Mouse (Mus musculus): Measurements from ENCODE around the gene Med13l.
A peak's percentile ranks its signal among the peaks of the same experiment; 100 is the strongest.

Gene Med13l

GRCm38 (mm10) chr5:118737548-118737947, 177.1 kb downstream of the Med13l start:
- peak; percentile 80 to 86 for DNase-seq

GRCm38 (mm10) chr5:118743067-118743466, 182.6 kb downstream of the Med13l start:
- DNase-seq = no peak

DNA sequence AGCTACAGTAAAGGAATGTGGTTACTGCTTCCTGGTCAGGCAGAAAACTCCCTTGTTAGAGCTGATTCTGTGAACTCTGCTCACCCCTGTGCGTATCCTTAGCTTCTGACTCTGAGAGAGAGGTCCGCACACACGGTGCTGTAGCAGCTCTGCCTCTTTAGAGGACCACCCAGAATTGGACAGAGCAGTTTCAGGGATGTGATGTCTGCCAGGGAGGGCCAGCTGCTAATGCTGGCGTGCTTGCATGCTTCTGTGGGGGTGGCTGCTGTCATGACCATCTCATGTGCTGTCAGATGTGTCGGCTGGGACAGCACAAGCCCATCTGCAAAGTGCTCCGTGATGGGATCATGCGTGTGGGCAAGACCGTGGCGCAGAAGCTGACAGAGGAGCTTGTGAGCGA, 186.5 kb downstream of the Med13l start:
- DNase-seq = no peak

GRCm38 (mm10) chr5:118751446-118752179, 191.1 kb downstream of the Med13l start:
- peak in 1 of 2 experiments; percentile 47 for DNase-seq

DNA sequence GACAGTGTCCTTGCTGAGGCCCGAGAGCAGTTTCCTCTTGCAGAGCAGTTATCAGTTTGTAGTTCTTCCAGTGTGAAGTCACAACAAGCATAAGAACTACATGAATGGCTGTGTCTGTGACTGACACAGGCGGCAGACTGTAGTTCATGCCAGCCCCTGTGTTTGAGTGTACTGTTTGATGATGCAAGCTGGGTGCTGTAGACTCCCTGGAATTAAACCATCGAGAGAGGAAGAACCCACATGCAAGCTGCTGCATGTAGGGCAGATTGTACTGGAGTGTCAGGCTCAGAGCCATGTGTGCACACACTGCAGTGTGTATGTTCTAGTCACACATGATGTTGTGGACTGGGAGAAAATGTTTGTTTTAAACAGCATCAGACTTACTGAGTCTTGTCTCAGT, 192.4 kb downstream of the Med13l start:
- DNase-seq = no peak

DNA sequence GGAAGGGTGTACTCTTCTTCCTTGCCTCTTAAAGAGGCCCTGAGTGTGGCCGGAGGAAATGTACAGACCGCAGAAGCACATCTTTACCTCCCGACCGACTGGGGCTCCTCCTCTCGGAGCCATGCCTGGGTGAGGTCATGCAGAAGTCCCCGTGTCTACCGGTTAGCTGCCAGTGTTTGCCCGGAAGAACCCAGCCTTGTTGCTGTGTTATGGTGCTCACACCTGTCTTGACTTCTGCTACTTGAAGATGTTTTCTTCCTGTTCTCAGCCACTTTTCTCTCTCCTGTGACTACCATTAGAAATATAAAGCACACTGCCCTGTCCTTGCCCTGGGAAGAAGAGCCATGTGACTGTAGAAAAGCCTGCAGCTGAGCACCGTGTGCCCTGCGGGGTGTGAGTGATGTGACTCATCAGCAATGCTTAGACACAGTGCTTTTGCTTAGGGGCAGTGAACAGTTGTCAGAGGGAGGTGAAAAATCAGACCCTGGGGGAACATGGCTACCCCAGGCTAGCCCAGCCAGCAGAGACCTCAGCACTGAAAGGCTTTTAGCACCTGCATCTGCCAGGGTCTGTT, 193.1 kb downstream of the Med13l start:
- DNase-seq = peak; percentile 40 to 47

GRCm38 (mm10) chr5:118754191-118754759, 193.8 kb downstream of the Med13l start:
- DNase-seq = peak; percentile 49 to 57

DNA sequence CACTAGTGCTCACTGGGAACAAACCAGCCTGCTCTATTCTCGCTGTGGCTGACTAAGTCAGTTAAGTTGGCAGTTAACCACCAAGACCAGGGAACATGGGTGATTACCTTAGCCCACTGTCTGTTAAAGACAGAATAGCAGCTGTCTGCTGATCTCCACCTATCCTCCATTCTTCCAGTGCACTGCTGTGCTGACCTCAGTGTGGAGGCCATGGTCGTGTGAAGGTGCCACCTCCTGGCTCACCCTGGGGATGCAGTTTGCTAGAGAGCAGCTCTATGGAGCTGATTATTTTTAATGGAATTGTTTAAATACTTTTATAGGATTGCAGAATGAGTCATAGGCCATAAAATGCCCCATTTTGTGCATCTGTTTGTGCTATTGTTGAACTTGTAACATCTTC, 195.6 kb downstream of the Med13l start:
- peak; percentile 54 to 56 for DNase-seq

- no peak for DNase-seq
Measured at GRCm38 (mm10) chr5:118757396-118758301, 197.2 kb downstream of the Med13l start.

DNA sequence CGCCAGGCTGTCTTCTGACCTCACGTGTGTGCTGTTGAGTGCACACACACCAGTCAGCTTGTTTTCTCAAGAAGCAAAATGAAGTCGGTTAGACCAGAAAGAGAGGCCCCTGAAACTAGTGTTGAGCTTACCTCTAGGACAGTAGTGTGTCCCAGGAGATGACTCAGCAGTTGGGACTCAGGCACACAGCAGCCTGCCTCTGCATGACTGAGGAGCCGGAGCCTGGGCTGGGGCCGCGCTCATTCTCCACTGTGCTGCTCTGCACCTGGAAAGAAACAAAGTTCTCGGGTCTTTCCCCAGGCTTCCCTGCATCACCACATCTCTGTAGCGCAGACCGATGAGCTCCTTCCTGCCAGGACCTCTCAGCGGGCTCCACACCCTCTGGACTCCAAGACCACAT, 200.5 kb downstream of the Med13l start:
- DNase-seq = no peak

DNA sequence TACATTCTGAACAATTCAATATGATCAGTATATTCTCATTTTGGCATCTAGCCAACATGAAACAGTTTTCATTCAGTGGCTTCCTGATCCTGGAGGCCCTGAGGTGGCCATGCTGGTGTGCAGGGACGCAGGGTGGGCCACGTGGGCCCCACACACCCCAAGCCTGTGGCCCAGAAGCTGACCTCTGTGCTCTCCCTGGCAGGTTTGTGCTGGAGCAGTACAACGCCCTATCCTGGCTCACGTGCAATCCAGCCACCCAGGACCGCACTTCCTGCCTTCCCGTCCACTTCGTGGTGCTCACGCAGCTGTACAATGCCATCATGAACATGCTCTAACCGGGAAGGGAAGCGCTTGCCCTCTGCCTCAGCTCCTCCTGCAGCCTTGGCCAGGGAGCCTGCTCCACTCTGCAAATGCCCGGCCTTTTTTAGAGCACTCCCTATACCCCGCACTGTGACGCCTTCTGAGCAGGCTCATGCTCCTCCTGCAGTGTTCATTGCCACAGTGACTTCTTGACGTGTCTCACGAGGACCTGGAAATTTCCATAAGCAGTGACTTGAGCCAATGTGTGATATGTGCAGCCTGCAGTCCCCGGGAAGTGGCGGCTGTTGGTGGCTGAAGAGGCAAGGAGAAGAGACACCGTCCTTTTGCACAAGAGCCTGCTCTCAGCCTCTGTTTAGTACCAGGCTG, 202.2 kb downstream of the Med13l start:
- no peak for DNase-seq

DNA sequence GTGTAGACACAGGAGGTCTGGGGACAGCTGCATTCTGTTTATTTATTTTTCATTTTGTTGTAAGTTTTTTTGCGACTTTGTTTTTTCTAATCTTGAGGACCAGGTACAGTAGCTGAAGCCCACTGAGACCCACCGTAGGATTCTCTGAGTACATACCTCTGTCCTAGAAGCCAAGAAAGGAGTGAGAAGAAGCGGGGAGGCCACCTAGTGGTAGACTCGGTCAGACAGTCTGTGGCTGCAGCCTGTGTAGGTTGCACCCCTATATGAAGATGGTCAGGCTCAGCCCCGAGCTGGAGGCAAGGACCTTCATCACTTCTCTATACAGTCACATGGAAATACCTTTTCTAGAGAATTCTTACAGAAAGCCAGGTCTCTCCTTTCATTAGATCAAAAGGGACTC, 202.9 kb downstream of the Med13l start:
- peak; percentile 58 to 68 for DNase-seq

DNA sequence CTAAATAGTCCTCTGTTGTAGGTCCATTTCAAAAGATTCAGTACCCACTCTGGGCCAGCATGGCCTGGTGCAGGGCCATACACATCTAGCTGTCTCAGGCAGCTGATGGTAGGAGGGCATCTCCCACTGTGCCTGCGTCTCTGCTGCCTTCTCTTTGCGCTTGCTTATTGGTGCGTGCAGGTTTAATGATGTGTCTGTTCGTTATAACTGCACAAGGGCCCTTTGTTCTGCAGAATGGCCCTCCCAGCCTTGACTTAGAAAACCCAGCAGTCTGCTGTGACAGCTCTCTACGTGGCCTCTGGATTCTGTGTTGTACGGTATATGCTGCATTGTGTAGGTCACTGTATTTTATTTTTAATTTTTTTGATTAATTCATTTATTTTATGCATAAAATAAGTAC, 208.7 kb downstream of the Med13l start:
- no peak for DNase-seq

- peak; percentile 66 to 72 for DNase-seq
Measured at GRCm38 (mm10) chr5:118773866-118774265, 213.4 kb downstream of the Med13l start.

GRCm38 (mm10) chr5:118776396-118776795, 215.9 kb downstream of the Med13l start:
- DNase-seq = no peak

DNA sequence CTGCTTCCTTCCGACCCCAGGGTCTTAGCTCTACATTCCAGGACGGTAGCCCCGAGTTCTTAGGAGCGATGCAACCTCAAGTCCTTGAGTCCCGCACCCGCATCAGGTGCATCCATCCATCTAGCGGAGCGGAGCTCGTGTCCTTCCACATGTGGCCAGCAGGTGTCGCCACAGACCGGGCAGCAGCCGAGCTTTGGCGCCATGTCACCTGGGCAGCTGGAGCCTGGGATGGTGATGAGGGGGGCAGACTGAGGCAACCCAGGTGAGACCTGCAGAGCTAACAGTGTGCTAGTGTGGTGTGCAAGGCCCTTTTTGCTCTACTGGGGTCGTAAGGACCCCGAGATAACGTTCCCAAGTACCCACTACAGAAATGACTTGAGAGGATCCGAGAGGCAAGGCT, 221.1 kb downstream of the Med13l start:
- peak; percentile 88 to 91 for DNase-seq

GRCm38 (mm10) chr5:118782139-118782538, 221.7 kb downstream of the Med13l start:
- DNase-seq = no peak

- no peak for DNase-seq
Measured at GRCm38 (mm10) chr5:118789226-118789625, 228.7 kb downstream of the Med13l start.

- no peak for DNase-seq
Measured at GRCm38 (mm10) chr5:118789776-118790175, 229.3 kb downstream of the Med13l start.

GRCm38 (mm10) chr5:118797811-118798210, 237.3 kb downstream of the Med13l start:
- no peak for DNase-seq

- DNase-seq = no peak
Measured at GRCm38 (mm10) chr5:118801592-118801991, 241.1 kb downstream of the Med13l start.

DNA sequence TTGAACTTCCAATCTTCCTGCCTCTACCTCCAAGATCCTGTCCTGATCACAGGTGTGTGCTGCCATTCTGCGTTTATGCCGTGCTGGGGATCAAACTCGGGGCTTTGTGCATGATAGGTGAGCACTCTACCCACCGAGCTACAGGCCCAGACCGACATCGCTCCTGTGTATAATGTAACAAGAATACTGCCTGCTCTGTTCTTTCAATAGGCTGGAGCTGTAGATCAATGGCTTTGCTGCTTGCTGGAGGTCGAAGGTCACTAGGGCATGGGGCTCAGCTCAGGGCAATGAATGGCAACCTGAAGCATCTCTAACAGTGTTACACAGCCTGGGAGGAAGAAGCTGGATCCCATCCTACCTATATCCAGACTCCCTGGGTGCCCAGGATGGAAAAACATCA, 241.6 kb downstream of the Med13l start:
- no peak for DNase-seq

GRCm38 (mm10) chr5:118808946-118809345, 248.5 kb downstream of the Med13l start:
- DNase-seq = no peak
